Mouse (Mus musculus) left cerebral cortex, postnatal 25 days (tissue): ENCODE measurements around the gene Tctex1d4. TPM values are rescaled to one million over a fixed set of nuclear protein-coding genes. Genes with fewer than 3 reads are reported as not detected.
A peak's percentile ranks its signal among the peaks of the same experiment; 100 is the strongest.

ENCODE experiments used
- DNase-seq, 2 experiments: peaks; one replicate each; pipeline ENCODE4 v3.0.0; 2022; ENCODE audit warnings: low spot score in 2 of 2, mixed read lengths in 1 of 2
- intact Hi-C: fragments of 180-260 bp; cut with DNase I; formaldehyde crosslinking; loops from one replicate; pipeline ENCODE4 v1.15.1; 2025
- total RNA-seq, 2 experiments: library from RNA; stranded (reverse); gene quantifications; 2 replicates each; pipeline ENCODE4 v1.2.3; 2021

Tctex1d4 gene
- not detected for total RNA-seq

GRCm38 (mm10) chr4:117126675-117127290 lies at the start of gene Tctex1d4:
Tctex1d4 (plus strand) TSS chr4:117126794.
- intact Hi-C loops: no loop called here

GRCm38 (mm10) chr4:117087948-117088640 lies 38.5 kb upstream of the Tctex1d4 start:
- intact Hi-C loops: no loop called here
- no peak for DNase-seq

More at GRCm38 (mm10) chr4:117126675-117127290, at the start of gene Tctex1d4:
- DNase-seq: no peak

GRCm38 (mm10) chr4:117090586-117090985 lies 36.0 kb upstream of the Tctex1d4 start:
- no peak for DNase-seq
- intact Hi-C loops: no loop called here

GRCm38 (mm10) chr4:117094626-117095361 lies 31.8 kb upstream of the Tctex1d4 start:
- intact Hi-C loops: no loop called here
- DNase-seq: no peak

- intact Hi-C loops: no loop called here
- DNase-seq: peak; percentile 19 to 35
These were observed 30.8 kb upstream of the Tctex1d4 start, which contains the start of gene Ptch2 for GRCm38 (mm10) chr4:117095551-117096452. Ptch2 (plus strand) TSS chr4:117096075.

GRCm38 (mm10) chr4:117096666-117097065 lies 29.9 kb upstream of the Tctex1d4 start:
- intact Hi-C loops: no loop called here
- DNase-seq: no peak

- no peak for DNase-seq
- intact Hi-C loops: no loop called here
These were observed 28.4 kb upstream of the Tctex1d4 start for GRCm38 (mm10) chr4:117097969-117098763.

- no peak for DNase-seq
- intact Hi-C loops: no loop called here
These were observed 27.9 kb upstream of the Tctex1d4 start for GRCm38 (mm10) chr4:117098764-117099036.

- DNase-seq: no peak
- intact Hi-C loops: no loop called here
These were observed 26.6 kb upstream of the Tctex1d4 start for GRCm38 (mm10) chr4:117100036-117100435.

GRCm38 (mm10) chr4:117101218-117101617 lies 25.4 kb upstream of the Tctex1d4 start:
- intact Hi-C loops: no loop called here
- DNase-seq: no peak

GRCm38 (mm10) chr4:117104672-117105071 lies 21.9 kb upstream of the Tctex1d4 start:
- intact Hi-C loops: no loop called here
- no peak for DNase-seq

- no peak for DNase-seq
- intact Hi-C loops: no loop called here
These were observed 21.5 kb upstream of the Tctex1d4 start for GRCm38 (mm10) chr4:117105127-117105526.

GRCm38 (mm10) chr4:117107813-117108523 lies 18.6 kb upstream of the Tctex1d4 start:
- no peak for DNase-seq
- intact Hi-C loops: no loop called here

GRCm38 (mm10) chr4:117108524-117108849 lies 18.1 kb upstream of the Tctex1d4 start:
- intact Hi-C loops: no loop called here

GRCm38 (mm10) chr4:117109330-117109729 lies 17.3 kb upstream of the Tctex1d4 start:
- intact Hi-C loops: no loop called here
- no peak for DNase-seq

More at GRCm38 (mm10) chr4:117108524-117108849, 18.1 kb upstream of the Tctex1d4 start:
- DNase-seq: no peak

- no peak for DNase-seq
- intact Hi-C loops: no loop called here
These were observed 16.3 kb upstream of the Tctex1d4 start for GRCm38 (mm10) chr4:117110249-117110648.

- intact Hi-C loops: no loop called here
- DNase-seq: no peak
These were observed 15.6 kb upstream of the Tctex1d4 start for GRCm38 (mm10) chr4:117110985-117111384.

GRCm38 (mm10) chr4:117113237-117113636 lies 13.4 kb upstream of the Tctex1d4 start:
- no peak for DNase-seq
- intact Hi-C loops: no loop called here

- DNase-seq: no peak
- intact Hi-C loops: no loop called here
These were observed 11.0 kb upstream of the Tctex1d4 start for GRCm38 (mm10) chr4:117115592-117115991.
